Mouse (Mus musculus): ENCODE measurements around the gene Ppp1r13b. TPM values are rescaled to one million over a fixed set of nuclear protein-coding genes. Genes with fewer than 3 reads are reported as not detected.

The Ppp1r13b gene
- polyA plus RNA-seq, 1 experiment from 2014 or later: 19.7 TPM

DNA sequence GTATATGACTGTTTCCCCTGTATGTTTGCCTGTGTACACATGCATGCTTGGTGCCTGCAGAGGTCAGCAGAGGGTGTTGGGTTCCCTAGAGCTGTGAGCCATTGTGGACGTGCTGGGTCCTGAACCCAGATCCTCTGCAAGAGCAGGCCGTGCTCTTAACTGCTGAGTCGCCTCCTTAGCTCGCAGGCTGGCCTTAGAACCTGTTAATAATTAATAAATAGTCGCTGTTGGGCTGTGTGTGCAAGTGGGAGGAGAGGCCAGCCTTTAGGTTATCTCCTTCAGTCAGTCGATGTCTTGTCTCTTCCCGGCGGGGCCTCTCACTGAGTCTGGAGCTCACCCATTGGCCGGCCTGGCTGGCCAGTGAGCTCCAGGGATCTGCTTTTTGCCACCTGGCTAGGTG, 90.9 kb downstream of the Ppp1r13b start:
- H3K36me3 ChIP-seq: no peaks in the 10 kb centered on the region
- no peak overlapping the region for H3K27ac ChIP-seq
- no peak overlapping the region for H3K9ac ChIP-seq (replicated peaks)
- H3K4me1 ChIP-seq (replicated peaks): peaks cover 41% of the 10 kb centered on the region
- H3K4me2 ChIP-seq (replicated peaks): no peak overlapping the region
- H3K27me3 ChIP-seq: no peaks in the 10 kb centered on the region
- ATAC-seq: no peak
- no peak overlapping the region for H3K4me3 ChIP-seq (replicated peaks)
- H3K9me3 ChIP-seq: no peaks in the 10 kb centered on the region
- WGBS: 87% methylated on average over 9 of the region's 9 CpGs

DNA sequence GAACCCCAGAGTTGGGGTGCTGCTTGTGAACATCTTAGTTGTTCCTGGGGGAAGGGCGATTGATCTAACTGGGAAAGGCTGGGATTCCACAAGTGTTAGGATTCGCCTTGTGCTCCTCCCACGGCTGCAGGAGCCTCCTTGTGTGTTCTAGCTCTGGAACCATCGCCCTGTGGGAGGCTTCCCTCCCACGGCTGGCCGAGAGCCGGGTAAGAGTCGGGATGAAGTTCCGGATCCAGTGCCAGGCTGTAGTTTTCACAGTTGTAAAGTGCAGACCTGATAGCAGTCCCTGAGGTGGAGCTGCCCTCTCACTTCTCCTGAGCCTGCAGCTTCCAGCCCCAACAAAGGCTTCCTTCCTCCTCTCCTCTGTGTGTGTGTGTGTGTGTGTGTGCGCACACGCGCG, 91.4 kb downstream of the Ppp1r13b start:
- no peaks in the 10 kb centered on the region for H3K9me3 ChIP-seq
- no peaks in the 10 kb centered on the region for H3K27me3 ChIP-seq
- 64% methylated on average over 13 of the region's 13 CpGs for WGBS
- no peak overlapping the region for H3K9ac ChIP-seq (replicated peaks)
- peaks cover 37% of the 10 kb centered on the region for H3K4me1 ChIP-seq (replicated peaks)
- no peak overlapping the region for H3K4me3 ChIP-seq (replicated peaks)
- no peaks in the 10 kb centered on the region for H3K36me3 ChIP-seq
- ATAC-seq: no peak
- H3K4me2 ChIP-seq (replicated peaks): no peak overlapping the region
- H3K27ac ChIP-seq: no peak overlapping the region

DNA sequence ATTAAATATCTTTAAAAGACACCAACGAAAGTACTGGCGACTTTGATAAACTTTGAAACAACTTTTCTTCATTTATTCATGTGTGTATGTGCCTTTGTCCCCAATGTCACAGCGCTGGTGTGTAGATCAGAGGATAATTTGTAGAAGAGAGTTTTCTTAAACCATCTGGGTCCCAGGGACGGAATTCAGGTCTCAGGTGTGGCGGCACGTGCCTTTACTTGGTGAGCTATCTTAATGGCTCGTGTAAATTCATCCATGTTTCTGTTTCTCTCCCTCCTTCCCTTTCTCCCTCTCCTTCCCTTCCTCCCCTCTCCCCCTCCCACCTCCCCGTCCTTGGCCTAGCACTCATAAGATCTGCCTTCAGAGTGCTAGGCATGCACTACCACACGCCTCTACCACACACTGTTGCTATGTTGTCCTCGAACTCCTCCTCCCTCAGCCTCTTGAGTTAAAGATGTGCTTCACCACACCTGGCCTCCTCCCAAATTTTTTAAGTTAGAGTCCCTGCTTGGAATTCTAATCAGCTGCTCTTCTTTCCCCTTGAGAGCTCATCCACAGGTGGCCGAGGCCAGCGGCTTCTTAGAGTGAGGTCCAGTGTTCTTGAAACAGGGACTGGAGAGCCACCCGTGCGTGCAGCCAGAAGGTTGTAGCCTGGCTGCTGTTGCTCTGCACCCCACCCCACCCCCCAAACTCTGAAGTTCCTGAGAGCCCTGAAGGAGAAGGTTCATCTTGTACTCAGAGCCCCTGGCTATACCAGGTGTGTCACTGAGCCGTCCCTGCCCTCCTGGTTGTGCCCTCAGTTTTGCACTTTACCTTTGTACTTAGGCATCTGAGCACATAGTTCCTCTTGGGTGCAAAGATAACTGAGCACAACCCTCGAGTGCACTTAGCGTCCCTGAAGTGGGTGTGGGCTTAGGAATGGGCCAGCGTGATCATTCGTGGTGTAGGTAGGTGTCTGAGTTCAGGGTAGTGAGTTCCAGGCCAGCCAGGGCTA, 92.8 kb downstream of the Ppp1r13b start:
- WGBS: 23% methylated on average over 19 of the region's 19 CpGs
- no peak for ATAC-seq

DNA sequence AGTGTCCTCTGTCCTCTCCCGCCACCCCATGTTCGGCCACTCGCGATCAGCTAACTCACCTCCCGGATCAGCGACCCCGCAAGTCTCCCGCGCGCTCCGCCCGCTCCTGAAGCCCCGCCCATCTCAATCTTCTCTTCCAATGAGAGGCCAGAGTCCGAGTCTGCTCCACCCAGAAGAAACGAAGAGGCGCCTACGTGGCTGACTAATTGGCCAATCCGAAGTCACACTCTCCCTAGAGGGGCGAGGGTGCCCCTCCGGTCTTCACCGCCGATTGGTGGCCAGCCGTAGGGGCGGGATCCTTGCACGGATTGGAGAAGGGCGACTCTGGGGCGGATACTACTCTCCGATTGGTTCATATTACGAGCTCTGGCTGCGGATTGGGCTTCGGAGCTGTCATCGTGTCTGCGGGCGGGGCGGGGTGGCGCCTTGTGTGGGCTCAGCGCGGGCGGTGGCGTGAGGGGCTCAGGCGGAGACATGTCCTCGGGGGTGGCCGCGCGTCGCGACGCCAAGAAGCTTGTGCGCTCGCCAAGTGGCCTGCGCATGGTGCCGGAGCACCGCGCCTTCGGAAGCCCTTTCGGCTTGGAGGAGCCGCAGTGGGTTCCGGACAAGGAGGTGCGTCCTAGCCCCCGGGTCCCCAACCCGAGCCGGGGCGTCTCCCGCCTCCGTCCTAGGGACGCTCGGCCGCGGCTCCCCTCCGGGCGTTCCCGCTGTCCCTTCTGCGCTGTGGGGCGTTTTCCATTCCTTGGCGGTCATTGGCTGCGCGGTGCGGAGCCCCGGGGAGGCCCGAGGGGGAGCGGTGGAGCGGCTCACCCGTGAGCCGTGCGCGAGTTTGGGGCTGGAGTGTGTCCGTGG, 93.9 kb downstream of the Ppp1r13b start, which contains the start of the genes Xrcc3 and Zfyve21:
Gene Xrcc3, minus strand, starts transcription at position 108 of the 852 bp plus-strand sequence.
Gene Zfyve21, plus strand, starts transcription at position 405 of the 852 bp plus-strand sequence.
- Histone ChIP-seq H3K9me3 (no peaks in the 10 kb centered on the region), H3K4me2 (replicated peaks) (peak within 1 kb of the TSS; percentile 81), H3K27me3 (no peaks in the 10 kb centered on the region), H3K27ac (peak within 1 kb of the TSS; percentile 85), H3K4me3 (replicated peaks) (peak within 1 kb of the TSS; percentile 70), H3K36me3 (peaks cover 2% of the 10 kb centered on the region; the same call in 1 of the 2 replicates), H3K4me1 (replicated peaks) (peaks cover 49% of the 10 kb centered on the region), H3K9ac (replicated peaks) (peak within 1 kb of the TSS; percentile 70)
- ATAC-seq: peak; percentile 100
- WGBS: under 1% methylated on average over 84 of the region's 87 CpGs

More for the DNA sequence above, 92.8 kb downstream of the Ppp1r13b start:
- Histone ChIP-seq H3K9ac (replicated peaks) (peak overlapping the region; percentile 70), H3K27ac (no peak overlapping the region), H3K36me3 (no peaks in the 10 kb centered on the region), H3K4me1 (replicated peaks) (peaks cover 38% of the 10 kb centered on the region), H3K9me3 (no peaks in the 10 kb centered on the region), H3K4me2 (replicated peaks) (peak overlapping the region; percentile 81), H3K27me3 (no peaks in the 10 kb centered on the region), H3K4me3 (replicated peaks) (peak overlapping the region; percentile 70)

DNA sequence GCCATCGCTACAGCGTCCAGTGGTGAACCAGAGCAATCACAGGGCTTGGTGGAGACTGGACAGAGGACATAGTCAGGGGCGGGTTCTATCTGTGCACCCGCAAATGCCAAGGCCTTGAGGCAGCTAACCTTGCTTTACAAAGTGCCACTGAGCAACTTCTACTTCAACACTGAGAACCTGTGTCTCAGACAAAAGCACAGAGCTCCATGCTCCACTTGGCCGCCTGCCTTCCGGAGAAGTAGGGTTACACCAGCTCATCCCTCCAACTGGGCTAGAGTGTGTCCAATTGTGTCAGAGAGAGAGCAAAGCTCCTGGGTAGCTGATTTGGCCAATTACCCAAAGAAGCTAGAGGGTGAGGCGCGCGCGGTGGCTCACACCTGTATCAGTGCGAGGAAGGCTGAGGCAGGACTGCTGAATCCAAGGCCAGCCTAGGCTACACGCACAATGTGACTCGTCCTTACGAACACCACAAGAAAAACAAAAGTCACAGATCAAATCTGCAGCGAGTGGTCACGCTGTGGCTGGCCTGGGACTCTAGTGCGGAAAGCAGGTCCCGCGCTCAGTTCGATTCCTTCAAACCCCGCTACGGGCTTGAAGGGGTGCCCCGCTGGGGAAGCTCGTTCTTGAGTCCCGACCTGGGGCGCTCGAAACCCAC, 94.7 kb downstream of the Ppp1r13b start:
- H3K27ac ChIP-seq: no peak overlapping the region
- peak overlapping the region; percentile 75 for H3K4me2 ChIP-seq (replicated peaks)
- WGBS: 3% methylated on average over 27 of the region's 27 CpGs
- H3K4me3 ChIP-seq (replicated peaks): peak overlapping the region; percentile 70
- peaks cover 9% of the 10 kb centered on the region for H3K36me3 ChIP-seq
- peaks cover 51% of the 10 kb centered on the region for H3K4me1 ChIP-seq (replicated peaks)
- H3K9me3 ChIP-seq: no peaks in the 10 kb centered on the region
- H3K9ac ChIP-seq (replicated peaks): peak overlapping the region; percentile 59
- no peak for ATAC-seq
- no peaks in the 10 kb centered on the region for H3K27me3 ChIP-seq

DNA sequence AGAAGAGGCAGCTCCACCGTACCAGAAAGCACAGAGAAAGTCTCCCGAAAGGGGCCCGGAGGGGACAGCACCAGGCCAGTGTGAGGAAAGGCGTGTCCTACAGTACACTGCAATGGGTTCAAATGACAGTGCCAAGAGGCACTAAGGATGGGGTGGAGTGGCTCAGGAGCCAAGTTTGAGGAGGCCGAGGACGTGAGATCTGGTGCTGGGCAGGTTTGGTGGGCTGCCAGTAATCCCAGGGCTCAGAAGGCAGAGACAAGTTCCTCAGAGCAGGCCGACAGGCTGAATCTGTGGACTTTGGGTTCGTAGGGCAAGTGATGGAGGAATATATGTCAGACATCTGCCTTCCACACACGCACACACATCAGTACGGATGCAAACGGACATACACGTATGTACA, 95.3 kb downstream of the Ppp1r13b start:
- no peak overlapping the region for H3K27ac ChIP-seq
- ATAC-seq: no peak
- peaks cover 51% of the 10 kb centered on the region for H3K4me1 ChIP-seq (replicated peaks)
- peak overlapping the region; percentile 75 for H3K4me2 ChIP-seq (replicated peaks)
- H3K27me3 ChIP-seq: no peaks in the 10 kb centered on the region
- H3K9ac ChIP-seq (replicated peaks): 0 out of 2 replicates have a peak overlapping the region, but pooled peaks have one; percentile 59
- peaks cover 16% of the 10 kb centered on the region for H3K36me3 ChIP-seq
- WGBS: 71% methylated on average over 12 of the region's 12 CpGs
- no peaks in the 10 kb centered on the region for H3K9me3 ChIP-seq
- peak overlapping the region; percentile 70 for H3K4me3 ChIP-seq (replicated peaks)

DNA sequence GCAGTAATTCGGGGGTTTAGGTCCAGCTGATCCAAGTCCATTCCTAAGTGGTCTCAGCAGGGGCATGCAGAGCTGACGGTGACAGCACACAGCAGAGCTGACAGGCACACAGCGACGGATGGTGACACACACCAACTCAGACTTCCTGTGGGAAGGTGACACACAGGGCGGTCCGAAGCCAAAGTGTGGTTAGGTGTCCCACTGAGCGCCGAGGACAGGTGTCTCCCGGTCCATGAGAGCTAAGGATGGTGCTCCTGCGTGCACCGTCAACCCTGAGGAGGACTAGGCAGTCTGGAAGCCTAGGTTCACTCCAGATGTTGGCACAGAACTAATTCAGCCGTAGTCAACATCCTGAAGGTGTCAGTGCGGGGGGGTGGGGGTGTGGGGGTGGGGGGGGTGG, 95.8 kb downstream of the Ppp1r13b start:
- no peak overlapping the region for H3K4me2 ChIP-seq (replicated peaks)
- no peaks in the 10 kb centered on the region for H3K9me3 ChIP-seq
- ATAC-seq: no peak
- no peak overlapping the region for H3K9ac ChIP-seq (replicated peaks)
- H3K36me3 ChIP-seq: peaks cover 19% of the 10 kb centered on the region
- no peak overlapping the region for H3K27ac ChIP-seq
- H3K27me3 ChIP-seq: no peaks in the 10 kb centered on the region
- H3K4me1 ChIP-seq (replicated peaks): peaks cover 51% of the 10 kb centered on the region
- H3K4me3 ChIP-seq (replicated peaks): no peak overlapping the region
- 90% methylated on average over 13 of the region's 13 CpGs for WGBS

DNA sequence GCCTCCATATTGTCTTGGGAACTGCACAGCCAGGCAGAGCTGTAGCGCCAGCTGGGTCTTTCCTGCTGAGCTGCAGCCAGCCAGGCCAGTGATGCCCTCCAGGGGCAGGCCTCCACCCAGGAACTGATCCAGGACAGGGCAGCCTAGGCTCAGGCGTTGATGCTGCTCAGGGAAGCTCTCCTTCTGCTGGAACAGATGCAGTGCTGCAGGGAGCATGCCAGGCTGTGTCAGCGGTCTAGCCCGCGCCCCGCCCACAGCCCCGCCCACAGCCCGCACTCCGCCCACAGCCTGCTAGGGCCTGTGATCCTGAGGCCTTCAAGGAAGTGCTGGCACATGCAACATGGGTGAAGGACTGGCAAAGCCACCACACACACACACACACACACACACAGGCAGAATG, 98.1 kb downstream of the Ppp1r13b start:
- Histone ChIP-seq H3K4me1 (replicated peaks) (peaks cover 30% of the 10 kb centered on the region), H3K27me3 (no peaks in the 10 kb centered on the region), H3K27ac (peak overlapping the region; percentile 69), H3K9me3 (no peaks in the 10 kb centered on the region), H3K9ac (replicated peaks) (peak overlapping the region; percentile 52), H3K4me3 (replicated peaks) (no peak overlapping the region), H3K36me3 (peaks cover 40% of the 10 kb centered on the region), H3K4me2 (replicated peaks) (no peak overlapping the region)
- WGBS: 1% methylated on average over 9 of the region's 9 CpGs
- peak; percentile 10 for ATAC-seq

DNA sequence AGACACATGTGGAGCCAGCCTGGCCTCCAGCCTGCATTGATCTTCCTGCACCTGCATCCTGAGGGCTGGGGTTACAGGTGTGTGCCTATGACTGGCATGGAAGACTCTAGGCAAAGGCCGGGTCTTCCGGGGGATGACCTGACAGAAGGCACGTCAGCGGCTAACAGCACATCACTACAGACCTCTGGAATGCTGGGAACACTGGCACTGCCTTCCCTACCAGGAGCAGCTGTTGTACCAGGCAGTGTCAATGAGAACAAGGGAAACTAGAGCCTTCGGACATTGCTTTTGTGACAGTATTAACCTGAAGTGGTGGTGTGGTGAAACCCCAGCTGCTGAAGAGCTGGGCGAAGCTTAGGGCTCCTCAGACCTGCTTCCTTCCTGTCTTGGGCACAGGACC, 99.1 kb downstream of the Ppp1r13b start:
- peaks cover 49% of the 10 kb centered on the region for H3K36me3 ChIP-seq
- ATAC-seq: no peak
- H3K27ac ChIP-seq: 0 out of 2 replicates have a peak overlapping the region, but pooled peaks have one; percentile 69
- H3K4me1 ChIP-seq (replicated peaks): peaks cover 26% of the 10 kb centered on the region
- H3K9me3 ChIP-seq: no peaks in the 10 kb centered on the region
- no peak overlapping the region for H3K4me2 ChIP-seq (replicated peaks)
- H3K9ac ChIP-seq (replicated peaks): no peak overlapping the region
- H3K27me3 ChIP-seq: no peaks in the 10 kb centered on the region
- 92% methylated on average over 6 of the region's 6 CpGs for WGBS
- H3K4me3 ChIP-seq (replicated peaks): no peak overlapping the region

DNA sequence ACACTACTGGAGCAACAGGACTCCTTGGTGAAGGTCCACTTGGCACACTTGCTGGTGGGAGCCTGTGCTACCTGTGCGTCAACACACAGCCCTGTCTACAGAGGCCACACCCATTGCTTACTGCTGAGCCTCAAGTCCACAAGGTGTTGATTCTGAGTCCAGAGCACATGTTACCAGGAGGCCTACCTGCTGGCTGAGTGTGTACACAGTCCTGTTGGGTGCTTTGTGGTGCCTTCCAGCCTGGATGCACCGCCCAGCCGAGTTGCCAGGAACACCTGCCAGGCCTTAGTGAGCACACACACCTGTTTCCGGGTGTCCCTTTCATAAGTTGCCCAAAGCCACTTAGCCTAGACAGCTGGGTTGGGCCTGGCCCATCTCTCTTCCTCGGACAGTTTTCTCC, 104.4 kb downstream of the Ppp1r13b start:
- Histone ChIP-seq H3K27ac (no peak overlapping the region), H3K4me2 (replicated peaks) (no peak overlapping the region), H3K4me3 (replicated peaks) (no peak overlapping the region), H3K27me3 (no peaks in the 10 kb centered on the region), H3K9ac (replicated peaks) (no peak overlapping the region), H3K4me1 (replicated peaks) (no peaks in the 10 kb centered on the region), H3K9me3 (no peaks in the 10 kb centered on the region), H3K36me3 (peaks cover 88% of the 10 kb centered on the region)
- WGBS: 92% methylated on average over 5 of the region's 5 CpGs
- no peak for ATAC-seq

DNA sequence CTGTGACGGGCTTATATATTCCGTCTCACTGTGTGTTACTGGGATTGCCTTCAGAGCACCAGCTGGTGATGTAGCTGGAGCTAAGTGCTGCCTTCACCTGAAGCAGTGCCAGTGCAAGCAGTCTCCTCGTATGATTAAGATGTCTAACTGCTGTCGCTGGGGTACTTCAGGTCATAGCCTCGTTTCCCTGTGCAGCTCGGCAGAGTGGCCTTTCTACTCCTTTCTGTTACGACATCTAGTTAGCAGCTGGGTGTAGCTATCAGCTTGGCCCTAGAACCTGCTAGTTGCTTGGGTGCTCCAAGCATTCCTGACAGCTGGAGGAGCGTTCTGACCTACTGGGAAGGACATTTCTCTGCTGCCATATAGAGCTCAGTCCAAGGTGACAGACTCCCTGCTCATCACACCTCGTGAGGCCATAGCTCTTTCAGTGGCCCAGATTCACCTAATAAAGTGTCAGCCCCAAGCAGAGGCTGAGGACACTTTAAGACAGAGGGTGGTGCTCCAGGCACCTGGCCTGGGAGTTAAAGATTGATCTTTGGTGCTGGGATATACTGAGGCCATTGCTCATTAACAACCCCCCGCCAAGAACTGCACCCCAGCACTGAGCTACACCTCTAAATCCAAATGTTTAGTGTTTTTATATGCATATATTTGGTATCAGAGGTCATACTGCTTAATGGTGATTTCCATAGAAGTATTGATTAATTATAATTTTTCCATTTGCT, 107.3 kb downstream of the Ppp1r13b start:
- ATAC-seq: no peak
- peaks cover 90% of the 10 kb centered on the region for H3K36me3 ChIP-seq
- WGBS: 88% methylated on average over 10 of the region's 10 CpGs

More for the DNA sequence above, 107.3 kb downstream of the Ppp1r13b start:
- Histone ChIP-seq H3K4me1 (replicated peaks) (no peaks in the 10 kb centered on the region), H3K27me3 (no peaks in the 10 kb centered on the region), H3K4me3 (replicated peaks) (no peak overlapping the region), H3K4me2 (replicated peaks) (no peak overlapping the region), H3K9me3 (no peaks in the 10 kb centered on the region), H3K9ac (replicated peaks) (no peak overlapping the region), H3K27ac (no peak overlapping the region)

All from midbrain, embryonic 13.5 days (tissue).